Mouse (Mus musculus) megakaryocyte, embryonic 14.5 days (primary cell): ENCODE measurements around the gene Nxn.

Source experiments
- FLI1 ChIP-seq: IDR thresholded peaks from 2 replicates; pipeline ENCODE4 v1.6.1; 2012; ENCODE audit warnings: low read length, inconsistent platforms, mixed read lengths
- GATA1 ChIP-seq: IDR thresholded peaks from 3 replicates; pipeline ENCODE4 v1.6.1; 2012; ENCODE audit warnings: mixed read lengths, low read length, inconsistent platforms, borderline replicate concordance

DNA sequence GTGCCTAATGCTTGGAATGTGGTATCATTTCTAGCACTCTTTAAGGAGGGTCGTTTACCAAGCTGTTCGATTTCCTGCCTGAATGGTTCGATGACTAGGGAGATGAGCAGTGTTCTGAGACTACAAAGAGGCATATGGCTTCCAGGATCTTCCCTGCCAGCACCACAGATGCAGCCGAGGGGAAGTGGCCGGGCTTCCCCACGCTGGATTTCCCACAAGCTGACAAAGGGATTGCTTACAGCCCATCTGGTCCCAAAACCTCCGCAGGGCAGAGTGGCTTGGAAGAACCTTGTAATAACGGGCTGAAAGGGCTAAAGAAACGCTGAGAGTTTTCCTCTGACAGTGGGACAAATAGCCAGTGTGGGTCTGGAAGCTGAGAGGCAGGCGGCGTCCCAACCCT lies 108.6 kb downstream of the Nxn start:
- TF ChIP-seq GATA1 = no peak
- no peak for TF ChIP-seq FLI1
